Mouse (Mus musculus): ENCODE data around the gene Calm4. TPM values are rescaled to one million over a fixed set of nuclear protein-coding genes. Genes with fewer than 3 reads are reported as not detected.

The Calm4 gene
- polyA plus RNA-seq, 1 experiment from 2014 or later: not detected

GRCm38 (mm10) chr13:3865648-3866354 lies 28.2 kb downstream of the Calm4 start:
- H3K9ac ChIP-seq: no peak overlapping the region
- no peak overlapping the region for H3K4me3 ChIP-seq (replicated peaks)
- H3K36me3 ChIP-seq (replicated peaks): no peaks in the 10 kb centered on the region
- H3K27ac ChIP-seq: no peak overlapping the region
- H3K4me2 ChIP-seq: no peak overlapping the region
- no peaks in the 10 kb centered on the region for H3K27me3 ChIP-seq
- no peak for ATAC-seq (ENCODE audit: low FRiP score)
- 88% methylated on average over 14 of the region's 14 CpGs for WGBS
- no peaks in the 10 kb centered on the region for H3K9me3 ChIP-seq
- H3K4me1 ChIP-seq: no peaks in the 10 kb centered on the region

- Histone ChIP-seq H3K9ac (no peak overlapping the region), H3K9me3 (no peaks in the 10 kb centered on the region), H3K27ac (no peak overlapping the region), H3K27me3 (no peaks in the 10 kb centered on the region), H3K4me3 (replicated peaks) (no peak overlapping the region), H3K4me1 (no peaks in the 10 kb centered on the region), H3K36me3 (replicated peaks) (no peaks in the 10 kb centered on the region), H3K4me2 (no peak overlapping the region)
- no peak for ATAC-seq (ENCODE audit: low FRiP score)
- 87% methylated on average over 8 of the region's 8 CpGs for WGBS
Measured at GRCm38 (mm10) chr13:3866355-3867052, 28.9 kb downstream of the Calm4 start.

- H3K9ac ChIP-seq: no peak overlapping the region
- H3K36me3 ChIP-seq (replicated peaks): no peaks in the 10 kb centered on the region
- no peaks in the 10 kb centered on the region for H3K9me3 ChIP-seq
- WGBS: 85% methylated on average over 6 of the region's 6 CpGs
- H3K4me3 ChIP-seq (replicated peaks): no peak overlapping the region
- H3K27ac ChIP-seq: no peak overlapping the region
- no peaks in the 10 kb centered on the region for H3K27me3 ChIP-seq
- no peak overlapping the region for H3K4me2 ChIP-seq
- no peaks in the 10 kb centered on the region for H3K4me1 ChIP-seq
- no peak for ATAC-seq (ENCODE audit: low FRiP score)
Measured at GRCm38 (mm10) chr13:3867158-3867557, 29.6 kb downstream of the Calm4 start.

GRCm38 (mm10) chr13:3869901-3870300 lies 32.3 kb downstream of the Calm4 start:
- H3K9ac ChIP-seq: no peak overlapping the region
- H3K27me3 ChIP-seq: no peaks in the 10 kb centered on the region
- H3K27ac ChIP-seq: no peak overlapping the region
- H3K36me3 ChIP-seq (replicated peaks): no peaks in the 10 kb centered on the region
- H3K9me3 ChIP-seq: no peaks in the 10 kb centered on the region
- no peak overlapping the region for H3K4me3 ChIP-seq (replicated peaks)
- H3K4me1 ChIP-seq: no peaks in the 10 kb centered on the region
- no peak for ATAC-seq (ENCODE audit: low FRiP score)
- H3K4me2 ChIP-seq: no peak overlapping the region

GRCm38 (mm10) chr13:3872832-3873231 lies 35.3 kb downstream of the Calm4 start:
- WGBS: 89% methylated on average over 4 of the region's 4 CpGs
- no peak for ATAC-seq (ENCODE audit: low FRiP score)

GRCm38 (mm10) chr13:3876448-3876847 lies 38.9 kb downstream of the Calm4 start:
- Histone ChIP-seq H3K27ac (no peak overlapping the region), H3K9ac (no peak overlapping the region), H3K36me3 (replicated peaks) (peaks cover 9% of the 10 kb centered on the region), H3K4me2 (no peak overlapping the region), H3K4me1 (no peaks in the 10 kb centered on the region), H3K4me3 (replicated peaks) (no peak overlapping the region), H3K9me3 (no peaks in the 10 kb centered on the region), H3K27me3 (no peaks in the 10 kb centered on the region)
- 87% methylated on average over 6 of the region's 6 CpGs for WGBS
- no peak for ATAC-seq (ENCODE audit: low FRiP score)

More at GRCm38 (mm10) chr13:3872832-3873231, 35.3 kb downstream of the Calm4 start:
- H3K27ac ChIP-seq: no peak overlapping the region
- no peaks in the 10 kb centered on the region for H3K36me3 ChIP-seq (replicated peaks)
- H3K4me3 ChIP-seq (replicated peaks): no peak overlapping the region
- no peaks in the 10 kb centered on the region for H3K27me3 ChIP-seq
- H3K9me3 ChIP-seq: no peaks in the 10 kb centered on the region
- no peak overlapping the region for H3K4me2 ChIP-seq
- H3K4me1 ChIP-seq: no peaks in the 10 kb centered on the region
- H3K9ac ChIP-seq: no peak overlapping the region

- H3K4me1 ChIP-seq: no peaks in the 10 kb centered on the region
- no peaks in the 10 kb centered on the region for H3K27me3 ChIP-seq
- peaks cover 16% of the 10 kb centered on the region for H3K36me3 ChIP-seq (replicated peaks)
- no peak for ATAC-seq (ENCODE audit: low FRiP score)
- 78% methylated on average over 6 of the region's 6 CpGs for WGBS
- H3K27ac ChIP-seq: no peak overlapping the region
- no peaks in the 10 kb centered on the region for H3K9me3 ChIP-seq
- no peak overlapping the region for H3K9ac ChIP-seq
- no peak overlapping the region for H3K4me2 ChIP-seq
- no peak overlapping the region for H3K4me3 ChIP-seq (replicated peaks)
Measured at GRCm38 (mm10) chr13:3877185-3877584, 39.6 kb downstream of the Calm4 start.

GRCm38 (mm10) chr13:3877679-3878220 lies 40.2 kb downstream of the Calm4 start:
- H3K27ac ChIP-seq: no peak overlapping the region
- no peaks in the 10 kb centered on the region for H3K27me3 ChIP-seq
- no peaks in the 10 kb centered on the region for H3K4me1 ChIP-seq
- H3K4me3 ChIP-seq (replicated peaks): no peak overlapping the region
- no peak overlapping the region for H3K9ac ChIP-seq
- 46% methylated on average over 4 of the region's 4 CpGs for WGBS
- H3K36me3 ChIP-seq (replicated peaks): peaks cover 17% of the 10 kb centered on the region
- no peaks in the 10 kb centered on the region for H3K9me3 ChIP-seq
- no peak overlapping the region for H3K4me2 ChIP-seq
- no peak for ATAC-seq (ENCODE audit: low FRiP score)

- no peak for ATAC-seq (ENCODE audit: low FRiP score)
- Histone ChIP-seq H3K9ac (no peak overlapping the region), H3K4me1 (no peaks in the 10 kb centered on the region), H3K27me3 (no peaks in the 10 kb centered on the region), H3K9me3 (no peaks in the 10 kb centered on the region), H3K4me2 (no peak overlapping the region), H3K27ac (no peak overlapping the region), H3K4me3 (replicated peaks) (no peak overlapping the region), H3K36me3 (replicated peaks) (peaks cover 56% of the 10 kb centered on the region)
- 95% methylated on average over 7 of the region's 7 CpGs for WGBS
Measured at GRCm38 (mm10) chr13:3886663-3887062, 49.1 kb downstream of the Calm4 start.

Other genes starting within 250 kb of the Calm4 start
- gene Fam208b, start 226.6 kb upstream of the Calm4 start, polyA plus RNA-seq (2016; fragmentation: Nextera tagmentation; extraction: Ambion mirVana): 26.1 and 29.8 TPM in 2 replicates
- 14.4 and 16.1 TPM in 2 replicates for gene Asb13, start 203.7 kb upstream of the Calm4 start, polyA plus RNA-seq (2016; fragmentation: Nextera tagmentation; extraction: Ambion mirVana)
- gene Calml3, start 33.4 kb upstream of the Calm4 start, polyA plus RNA-seq (2016; fragmentation: Nextera tagmentation; extraction: Ambion mirVana): not detected in 2 replicates
- not detected in 2 replicates for gene Calm5, start 16.4 kb downstream of the Calm4 start, polyA plus RNA-seq (2016; fragmentation: Nextera tagmentation; extraction: Ambion mirVana)
- gene Net1, start 80.5 kb downstream of the Calm4 start, polyA plus RNA-seq (2016; fragmentation: Nextera tagmentation; extraction: Ambion mirVana): 49.2 and 55.7 TPM in 2 replicates
- not detected in 2 replicates for gene Tubal3, start 80.5 kb downstream of the Calm4 start, polyA plus RNA-seq (2016; fragmentation: Nextera tagmentation; extraction: Ambion mirVana)
- not detected in 2 replicates for gene Ucn3, start 107.6 kb downstream of the Calm4 start, polyA plus RNA-seq (2016; fragmentation: Nextera tagmentation; extraction: Ambion mirVana)
- gene Akr1c14, start 211.3 kb downstream of the Calm4 start, polyA plus RNA-seq (2016; fragmentation: Nextera tagmentation; extraction: Ambion mirVana): 0.29 and 0.32 TPM in 2 replicates

Measured in forebrain, embryonic 12.5 days (tissue).